Comparison of ENCODE assay signal across 22 mouse cellular contexts in the genomic region with DNA sequence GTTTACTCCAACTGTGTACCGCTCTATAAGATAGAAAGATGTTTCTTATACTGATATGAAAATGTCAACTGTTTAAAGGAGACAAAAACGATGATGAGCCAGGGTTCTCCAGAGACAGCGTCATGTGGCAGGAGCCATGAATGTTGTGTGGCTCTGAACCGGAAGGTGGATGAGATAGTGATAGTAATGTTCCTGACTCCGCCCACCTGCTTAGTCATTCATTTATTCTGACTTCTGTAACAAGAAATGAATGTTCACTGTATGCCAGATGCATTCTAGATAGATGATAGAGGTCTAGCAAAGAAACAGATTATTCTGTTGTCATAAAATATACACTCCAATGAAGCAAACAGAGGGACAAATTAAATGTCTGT. TPM values are rescaled to one million over a fixed set of nuclear protein-coding genes. Genes with fewer than 3 reads are reported as not detected.
DNase-seq lines count a peak whose midpoint lies in the region; ATAC-seq and TF ChIP-seq lines count a peak whose summit lies in the region.
"Had no signal": no experiment of that assay in that cellular context is flagged by ENCODE, and none has a peak within 500 bp of the region (broad histone marks: within the 10 kb centered on the region; RNA-seq: fewer than 3 reads in every experiment).

No protein-coding gene starts in this region.

- peaks cover 26% of the 10 kb centered on the region for H3K36me3 ChIP-seq in G1E (replicated peaks)
- no peaks in the 10 kb centered on the region for H3K36me3 ChIP-seq in liver, embryonic 13.5 days
- H3K36me3 ChIP-seq: embryonic facial prominence, embryonic 10.5 days; forebrain, embryonic 15.5 days; hindbrain, embryonic 12.5 days; neural tube, embryonic 13.5 days had no signal

- H3K9me3 ChIP-seq in G1E (replicated peaks), result no peaks in the 10 kb centered on the region
- no peaks in the 10 kb centered on the region for H3K9me3 ChIP-seq in liver, embryonic 13.5 days (replicated peaks)
- H3K9me3 ChIP-seq: embryonic facial prominence, embryonic 10.5 days; forebrain, embryonic 15.5 days; hindbrain, embryonic 12.5 days; neural tube, embryonic 13.5 days had no signal

- peak; percentile 81 for ATAC-seq in G1E (ENCODE audit: extremely low read depth, insufficient number of reproducible peaks, low FRiP score, poor library complexity, severe bottlenecking)
- peak; percentile 87 for ATAC-seq in erythroid progenitor cell, adult 5-6 weeks (replicated peaks; ENCODE audit: low FRiP score, poor library complexity, severe bottlenecking)
- peak; percentile 92 for ATAC-seq in liver, embryonic 13.5 days (ENCODE audit: low read depth)
- ATAC-seq: activated CD4-positive, CD25-positive, alpha-beta regulatory T cell, adult 4 months; forebrain, embryonic 15.5 days had no signal

- no peak overlapping the region for H3K9ac ChIP-seq in liver, embryonic 13.5 days
- H3K9ac ChIP-seq: forebrain, embryonic 15.5 days; hindbrain, embryonic 12.5 days; neural tube, embryonic 13.5 days had no signal

- H3K27ac ChIP-seq in liver, embryonic 13.5 days, result peak overlapping the region; percentile 80
- H3K27ac ChIP-seq: embryonic facial prominence, embryonic 10.5 days; forebrain, embryonic 15.5 days; hindbrain, embryonic 12.5 days; macrophage; neural tube, embryonic 13.5 days had no signal

- H3K4me3 ChIP-seq in G1E (ENCODE audit: low read depth, low read length), result peak overlapping the region; percentile 17; the same call in 1 of the 2 replicates
- no peak overlapping the region for H3K4me3 ChIP-seq in liver, embryonic 13.5 days (replicated peaks)
- H3K4me3 ChIP-seq: embryonic facial prominence, embryonic 10.5 days; forebrain, embryonic 15.5 days; hindbrain, embryonic 12.5 days; neural tube, embryonic 13.5 days had no signal

- DNase-seq in 416B (ENCODE audit: low read depth) (peak; percentile 44), G1E (ENCODE audit: low spot score) (peak; percentile 51)
- peak; percentile 65 for DNase-seq in liver, embryonic 13.5 days
- no peak for DNase-seq in right cerebral cortex, postnatal 25 days
- no peak for DNase-seq in right cerebral cortex, postnatal 10 days (ENCODE audit: low spot score in 2 of 2)
- DNase-seq in cerebellum, adult 11 months, result no peak
- DNase-seq in lung, postnatal 36 days, result no peak
- DNase-seq: adrenal gland, postnatal 10 days; cerebellum, adult 2 months; cerebellum, postnatal 36 days; kidney, adult 11 months; lung, adult 2 months; midbrain, embryonic 14.5 days; right cerebral cortex, postnatal 4 days; thymus, postnatal 4 days had no signal

- H3K4me2 ChIP-seq in liver, embryonic 13.5 days, result peak overlapping the region; percentile 42
- H3K4me2 ChIP-seq: forebrain, embryonic 15.5 days; hindbrain, embryonic 12.5 days; neural tube, embryonic 13.5 days had no signal

- TF ChIP-seq CTCF in G1E (IDR thresholded peaks at IDR 0.05; ENCODE audit: low read depth, low read length), result no peak

- H3K27me3 ChIP-seq in G1E (ENCODE audit: insufficient read depth, low read length), result no peaks in the 10 kb centered on the region
- no peaks in the 10 kb centered on the region for H3K27me3 ChIP-seq in liver, embryonic 13.5 days
- H3K27me3 ChIP-seq: forebrain, embryonic 15.5 days; hindbrain, embryonic 12.5 days; neural tube, embryonic 13.5 days had no signal

- 24% methylated on average over 5 of the region's 5 CpGs for WGBS in liver, embryonic 13.5 days (ENCODE audit: insufficient replicate concordance)

- peaks cover 64% of the 10 kb centered on the region for H3K4me1 ChIP-seq in G1E (ENCODE audit: insufficient read depth, low read depth, low read length)
- H3K4me1 ChIP-seq in liver, embryonic 13.5 days (replicated peaks), result peaks cover 44% of the 10 kb centered on the region
- H3K4me1 ChIP-seq: embryonic facial prominence, embryonic 10.5 days; hindbrain, embryonic 12.5 days; neural tube, embryonic 13.5 days had no signal

RNA-seq across cellular contexts. Expression of gene Smap1, which starts 22.5 kb away (rescaled TPM):
- 382 and 473 TPM in 2 replicates for total RNA-seq in G1E (2014; fragmentation: Nextera tagmentation)
- 80.9 and 98.0 TPM in 2 replicates for total RNA-seq in G1E (2017)
- polyA plus RNA-seq in G1E (2012), result 34.7 and 37.6 TPM in 2 replicates
- 320 and 322 TPM in 2 replicates for total RNA-seq in erythroid progenitor cell, adult 5-6 weeks (2015; ENCODE audit: low replicate concordance)
- 212 and 220 TPM in 2 replicates for total RNA-seq in erythroid progenitor cell, adult 5-6 weeks (2017; ENCODE audit: low replicate concordance)
- 29.9 and 32.0 TPM in 2 replicates for polyA plus RNA-seq in liver, embryonic 13.5 days (2015; fragmentation: Nextera tagmentation; extraction: Ambion mirVana)

Comparison
In these comparisons a context has a peak if more than half of its experiments do, and no peak if none do; other contexts are left out.
1. DNase-seq: peak in 416B (single experiment), G1E (single experiment) and liver, embryonic 13.5 days (single experiment); none in right cerebral cortex, postnatal 25 days (single experiment), right cerebral cortex, postnatal 10 days (0 of 2), cerebellum, adult 11 months (single experiment) and lung, postnatal 36 days (single experiment).
2. Peak in every context shown above with its lines, with median percentiles within 50 percentile points of each other: ATAC-seq.